Mouse (Mus musculus) megakaryocyte, embryonic 14.5 days (primary cell): ENCODE measurements around the gene Smok3a.

ENCODE experiments used
- FLI1 ChIP-seq: IDR thresholded peaks from 2 replicates; pipeline ENCODE4 v1.6.1; 2012; ENCODE audit warnings: low read length, inconsistent platforms, mixed read lengths
- GATA1 ChIP-seq: IDR thresholded peaks from 3 replicates; pipeline ENCODE4 v1.6.1; 2012; ENCODE audit warnings: mixed read lengths, low read length, inconsistent platforms, borderline replicate concordance

DNA sequence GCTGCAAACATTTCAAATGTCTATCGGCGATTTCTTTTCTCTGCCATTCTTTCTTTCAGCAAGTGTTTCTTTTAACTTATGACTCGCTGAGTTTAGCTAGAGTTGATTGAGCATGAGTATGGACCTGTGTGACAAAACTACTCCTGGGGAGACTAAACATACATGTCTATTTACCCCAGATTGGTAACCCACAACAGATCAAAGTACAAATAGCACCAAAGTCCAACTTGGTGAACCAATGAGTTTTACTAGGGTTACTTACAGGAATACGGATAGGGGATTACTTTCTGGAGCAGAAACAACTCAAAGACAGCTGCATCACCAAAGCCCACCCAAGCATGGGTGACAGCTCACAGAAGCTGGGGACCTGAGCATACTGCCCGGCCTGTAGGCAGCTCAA lies 11.6 kb upstream of the Smok3a start:
- TF ChIP-seq GATA1: no peak
- no peak for TF ChIP-seq FLI1
